Mouse (Mus musculus): ENCODE results near the gene Cnn1. TPM values are rescaled to one million over a fixed set of nuclear protein-coding genes. Genes with fewer than 3 reads are reported as not detected.

The Cnn1 gene
- total and polyA plus RNA-seq, 3 experiments: 8.4 to 26.5 (median 8.6) TPM

- WGBS: 53% methylated on average over 11 of the region's 11 CpGs
Observed at GRCm38 (mm10) chr9:22132220-22132619, 33.2 kb downstream of the Cnn1 start.

DNA sequence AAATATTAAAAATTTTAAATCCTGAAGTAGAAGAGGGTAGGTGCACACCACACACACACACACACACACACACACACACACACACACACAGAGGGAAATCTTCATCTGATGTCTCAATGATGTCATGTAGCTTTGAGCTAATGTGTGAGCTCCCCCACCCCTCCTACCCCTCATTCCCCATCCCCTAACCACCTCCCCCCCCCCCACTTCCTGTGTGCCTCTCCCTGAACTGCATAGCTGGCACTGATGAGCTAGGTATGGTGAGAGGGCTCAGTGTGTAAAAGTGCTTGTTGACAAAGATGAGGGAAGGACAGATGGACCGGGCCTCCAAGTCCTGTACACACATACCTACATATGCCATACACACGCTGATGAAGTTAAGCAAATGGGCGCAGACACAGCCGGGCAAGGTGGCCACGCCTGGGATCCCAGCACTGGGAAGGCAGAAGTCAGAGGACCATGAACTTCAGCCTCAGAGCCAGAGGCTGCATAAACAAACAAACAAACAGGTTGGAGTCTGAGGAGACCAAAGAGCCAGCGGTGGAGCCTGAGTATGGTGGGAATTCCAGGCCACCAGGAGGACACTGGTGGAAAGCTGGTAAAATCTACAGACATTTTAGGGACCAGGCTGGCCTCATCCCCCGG is 35.4 kb downstream of the Cnn1 start:
- DNase-seq: no peak
- intact Hi-C loops (cut with DNase I): no loop called here
- TF ChIP-seq EP300 (IDR thresholded peaks at IDR 0.05; ENCODE audit: insufficient read depth, low read depth, low read length) (no peak), POLR2A (IDR thresholded peaks at IDR 0.05; ENCODE audit: insufficient read depth, low read depth, low read length) (no peak), CTCF (IDR thresholded peaks at IDR 0.05) (no peak)
- 88% methylated on average over 7 of the region's 7 CpGs for WGBS
- no peak overlapping the region for H3K4me3 ChIP-seq
- no peaks in the 10 kb centered on the region for H3K36me3 ChIP-seq (ENCODE audit: control insufficient read depth, insufficient read depth, low read length)
- H3K9ac ChIP-seq (ENCODE audit: low read depth, low read length): no peak overlapping the region
- H3K4me1 ChIP-seq (ENCODE audit: control insufficient read depth, insufficient read depth, low read length): peaks cover 2% of the 10 kb centered on the region; the same call in 1 of the 2 replicates
- no peaks in the 10 kb centered on the region; the same call in 1 of the 2 replicates for H3K27me3 ChIP-seq (ENCODE audit: control insufficient read depth, insufficient read depth, low read length)
- no peak overlapping the region for H3K27ac ChIP-seq
- H3K79me2 ChIP-seq (replicated peaks; ENCODE audit: control insufficient read depth, insufficient read depth, low read length): no peaks in the 10 kb centered on the region

More at GRCm38 (mm10) chr9:22132220-22132619, 33.2 kb downstream of the Cnn1 start:
- H3K36me3 ChIP-seq (ENCODE audit: control insufficient read depth, insufficient read depth, low read length): no peaks in the 10 kb centered on the region
- intact Hi-C loops (cut with DNase I): no loop called here
- TF ChIP-seq EP300 (IDR thresholded peaks at IDR 0.05; ENCODE audit: insufficient read depth, low read depth, low read length) (no peak), POLR2A (IDR thresholded peaks at IDR 0.05; ENCODE audit: insufficient read depth, low read depth, low read length) (no peak), CTCF (IDR thresholded peaks at IDR 0.05) (no peak)
- H3K4me3 ChIP-seq: no peak overlapping the region
- no peak overlapping the region for H3K27ac ChIP-seq
- no peaks in the 10 kb centered on the region for H3K79me2 ChIP-seq (replicated peaks; ENCODE audit: control insufficient read depth, insufficient read depth, low read length)
- DNase-seq: no peak
- no peak overlapping the region for H3K9ac ChIP-seq (ENCODE audit: low read depth, low read length)
- no peaks in the 10 kb centered on the region; the same call in 1 of the 2 replicates for H3K27me3 ChIP-seq (ENCODE audit: control insufficient read depth, insufficient read depth, low read length)
- peaks cover 2% of the 10 kb centered on the region; the same call in 1 of the 2 replicates for H3K4me1 ChIP-seq (ENCODE audit: control insufficient read depth, insufficient read depth, low read length)

DNA sequence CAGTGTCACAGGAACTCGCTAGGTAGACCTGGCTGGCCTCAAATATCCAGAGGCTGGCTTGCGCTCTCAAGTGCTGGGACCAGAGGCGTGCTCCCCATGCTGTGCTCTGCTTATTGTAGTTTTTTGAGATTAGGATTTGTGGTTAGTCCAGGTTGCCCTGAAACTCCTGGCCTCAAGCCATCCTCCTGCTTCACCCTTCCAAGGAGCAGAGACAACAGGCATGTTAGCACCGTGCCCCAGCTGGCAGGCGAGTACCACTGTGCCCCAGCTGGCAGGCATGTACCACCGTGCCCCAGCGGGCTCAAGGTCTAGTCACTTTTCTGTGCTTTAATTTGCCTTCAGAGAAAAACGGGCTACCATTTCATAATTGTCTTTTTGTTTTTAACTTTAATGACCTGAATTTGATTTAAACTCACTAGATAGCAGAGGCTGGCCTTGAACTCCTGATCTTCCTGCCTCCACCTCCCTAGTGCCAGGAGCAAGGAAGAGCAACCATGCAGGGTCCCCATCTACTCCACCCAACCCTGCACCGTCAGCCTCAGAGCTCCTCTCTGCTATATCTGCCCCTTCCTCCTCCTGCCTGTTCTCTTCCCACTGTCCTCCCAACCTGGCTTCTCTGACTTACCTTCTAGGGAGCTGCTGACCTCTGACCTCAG is 36.1 kb downstream of the Cnn1 start:
- TF ChIP-seq EP300 (IDR thresholded peaks at IDR 0.05; ENCODE audit: insufficient read depth, low read depth, low read length) (no peak), CTCF (IDR thresholded peaks at IDR 0.05) (no peak)
- WGBS: 85% methylated on average over 9 of the region's 9 CpGs
- Histone ChIP-seq H3K36me3 (ENCODE audit: control insufficient read depth, insufficient read depth, low read length) (no peaks in the 10 kb centered on the region), H3K4me1 (ENCODE audit: control insufficient read depth, insufficient read depth, low read length) (peaks cover 2% of the 10 kb centered on the region; the same call in 1 of the 2 replicates), H3K27ac (no peak overlapping the region), H3K9ac (ENCODE audit: low read depth, low read length) (no peak overlapping the region), H3K4me3 (no peak overlapping the region), H3K79me2 (replicated peaks; ENCODE audit: control insufficient read depth, insufficient read depth, low read length) (no peaks in the 10 kb centered on the region), H3K27me3 (ENCODE audit: control insufficient read depth, insufficient read depth, low read length) (no peaks in the 10 kb centered on the region; the same call in 1 of the 2 replicates)
- DNase-seq: no peak
- intact Hi-C loops (cut with DNase I): no loop called here

GRCm38 (mm10) chr9:22135644-22136390 is 36.8 kb downstream of the Cnn1 start, which contains the start of gene Acp5:
Gene Acp5 (minus strand): TSS chr9:22135711.
- Histone ChIP-seq H3K4me3 (no peak within 1 kb of the TSS), H3K4me1 (ENCODE audit: control insufficient read depth, insufficient read depth, low read length) (peaks cover 2% of the 10 kb centered on the region; the same call in 1 of the 2 replicates), H3K27ac (no peak within 1 kb of the TSS), H3K9ac (ENCODE audit: low read depth, low read length) (no peak within 1 kb of the TSS), H3K27me3 (ENCODE audit: control insufficient read depth, insufficient read depth, low read length) (no peaks in the 10 kb centered on the region; the same call in 1 of the 2 replicates), H3K36me3 (ENCODE audit: control insufficient read depth, insufficient read depth, low read length) (no peaks in the 10 kb centered on the region), H3K79me2 (replicated peaks; ENCODE audit: control insufficient read depth, insufficient read depth, low read length) (no peaks in the 10 kb centered on the region)
- no peak for DNase-seq
- intact Hi-C loops (cut with DNase I): no loop called here
- no peak for TF ChIP-seq EP300 (IDR thresholded peaks at IDR 0.05; ENCODE audit: insufficient read depth, low read depth, low read length)
- 59% methylated on average over 7 of the region's 7 CpGs for WGBS

DNA sequence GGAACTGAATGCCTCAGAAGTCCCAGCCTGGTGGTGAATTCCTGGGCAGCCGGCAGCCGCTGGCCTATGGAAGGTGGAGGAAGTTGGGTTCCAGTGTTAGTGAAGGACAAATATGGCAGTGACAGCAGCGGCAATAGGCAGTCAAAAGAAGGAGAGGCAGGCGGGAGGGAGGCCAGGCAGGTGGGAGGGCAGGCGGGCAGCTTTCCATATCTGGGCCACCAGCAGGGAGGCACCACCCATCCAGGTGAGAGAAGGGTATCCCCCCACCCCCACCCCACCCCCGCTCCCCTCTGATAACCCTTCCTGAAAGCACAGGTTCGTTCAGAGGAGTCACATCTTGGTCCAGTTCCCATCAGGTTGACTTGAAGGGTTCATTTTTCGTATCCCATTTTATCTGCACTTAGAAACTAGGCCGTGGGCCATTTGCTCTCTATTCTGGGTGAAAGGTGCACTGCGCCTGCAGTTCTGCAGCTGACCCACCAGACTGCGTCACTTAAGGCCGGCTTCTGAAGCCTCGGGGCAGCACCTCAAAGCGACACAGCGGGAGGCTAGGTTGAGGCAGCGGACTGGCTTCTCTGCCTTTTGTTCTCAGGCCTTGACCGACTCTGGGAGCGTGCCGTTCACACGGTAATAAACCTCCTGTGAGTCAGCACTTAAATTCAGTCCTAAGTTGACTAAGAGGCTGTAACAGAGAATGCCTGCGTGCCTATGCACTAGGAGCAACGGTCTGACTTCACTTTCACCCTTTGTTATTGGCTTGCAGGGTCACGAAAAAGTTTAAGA is 37.9 kb downstream of the Cnn1 start:
- H3K79me2 ChIP-seq (replicated peaks; ENCODE audit: control insufficient read depth, insufficient read depth, low read length): no peaks in the 10 kb centered on the region
- no peaks in the 10 kb centered on the region for H3K36me3 ChIP-seq (ENCODE audit: control insufficient read depth, insufficient read depth, low read length)
- H3K27me3 ChIP-seq (ENCODE audit: control insufficient read depth, insufficient read depth, low read length): no peaks in the 10 kb centered on the region
- no peak for TF ChIP-seq EP300 (IDR thresholded peaks at IDR 0.05; ENCODE audit: insufficient read depth, low read depth, low read length)
- TF ChIP-seq CTCF (IDR thresholded peaks at IDR 0.05): no peak
- TF ChIP-seq POLR2A (IDR thresholded peaks at IDR 0.05; ENCODE audit: insufficient read depth, low read depth, low read length): no peak
- no peak overlapping the region for H3K27ac ChIP-seq
- H3K9ac ChIP-seq (ENCODE audit: low read depth, low read length): no peak overlapping the region
- H3K4me1 ChIP-seq (ENCODE audit: control insufficient read depth, insufficient read depth, low read length): no peaks in the 10 kb centered on the region
- no peak for DNase-seq
- WGBS: 40% methylated on average over 23 of the region's 23 CpGs
- no peak overlapping the region for H3K4me3 ChIP-seq
- intact Hi-C loops (cut with DNase I): no loop called here
